ENCODE assay signal across 8 mouse cellular contexts in genomic region chr11:119919897-119920296, GRCm38 (mm10). TPM values are rescaled to one million over a fixed set of nuclear protein-coding genes. Genes with fewer than 3 reads are reported as not detected.
DNase-seq lines count a peak whose midpoint lies in the region; ATAC-seq and TF ChIP-seq lines count a peak whose summit lies in the region.

No protein-coding gene starts in this region.

- H3K4me3 ChIP-seq in forebrain, embryonic 14.5 days (ENCODE audit: low read depth, low read length) = no peak overlapping the region
- H3K4me3 ChIP-seq in forebrain, embryonic 12.5 days (replicated peaks) = no peak overlapping the region
- H3K4me3 ChIP-seq in spleen, adult 2 months (ENCODE audit: extremely low read depth, insufficient read depth, insufficient read length) = no peak overlapping the region

- ATAC-seq in forebrain, embryonic 14.5 days = 0 out of 2 replicates have a peak, but pooled peaks have one; percentile 32
- ATAC-seq in forebrain, embryonic 12.5 days (ENCODE audit: low FRiP score) = no peak
- peak; percentile 66 for ATAC-seq in common myeloid progenitor, adult 5-6 weeks (replicated peaks; ENCODE audit: low read depth, poor library complexity, severe bottlenecking)
- peak; percentile 60 to 63 for ATAC-seq in hematopoietic stem cell, adult 5-6 weeks (replicated peaks in 1 of 2; ENCODE audit: insufficient read depth in 1 of 2, low FRiP score in 2 of 2, low TSS enrichment in 1 of 2, low read depth in 1 of 2, poor library complexity in 2 of 2, severe bottlenecking in 2 of 2)

- no peaks in the 10 kb centered on the region; the same call in 1 of the 2 replicates for H3K4me1 ChIP-seq in forebrain, embryonic 14.5 days (ENCODE audit: control insufficient read depth, insufficient read depth, low read length)
- H3K4me1 ChIP-seq in forebrain, embryonic 12.5 days = peaks cover 12% of the 10 kb centered on the region
- H3K4me1 ChIP-seq in spleen, adult 2 months (ENCODE audit: control insufficient read depth, insufficient read depth, insufficient read length) = peaks cover 4% of the 10 kb centered on the region; the same call in 1 of the 2 replicates

- H3K36me3 ChIP-seq in forebrain, embryonic 14.5 days (ENCODE audit: control insufficient read depth, insufficient read depth, low read length) = peaks cover 47% of the 10 kb centered on the region
- H3K36me3 ChIP-seq in forebrain, embryonic 12.5 days (replicated peaks) = peaks cover 48% of the 10 kb centered on the region
- peaks cover 26% of the 10 kb centered on the region for H3K36me3 ChIP-seq in spleen, adult 2 months (ENCODE audit: control insufficient read depth, insufficient read depth, low read length)

- peak; percentile 49 for DNase-seq in forebrain, embryonic 14.5 days (ENCODE audit: low spot score)
- peak; percentile 67 for DNase-seq in urinary bladder, postnatal 14 days (ENCODE audit: low spot score)
- no peak for DNase-seq in urinary bladder, postnatal 10 days (ENCODE audit: low spot score)
- peak; percentile 56 to 70 for DNase-seq in lung, adult 18-20 months
- DNase-seq in spleen, adult 2 months (ENCODE audit: low read depth in 1 of 2, low spot score in 2 of 2) = peak in 1 of 2 experiments; percentile 61

- TF ChIP-seq CTCF in spleen, adult 2 months (IDR thresholded peaks at IDR 0.05; ENCODE audit: extremely low read depth, insufficient read depth, insufficient read length, insufficient replicate concordance) = peak; percentile 66; the same call in 1 of the 2 replicates

- no peaks in the 10 kb centered on the region for H3K9me3 ChIP-seq in forebrain, embryonic 14.5 days (replicated peaks; ENCODE audit: control insufficient read depth, low read length)
- H3K9me3 ChIP-seq in forebrain, embryonic 12.5 days = no peaks in the 10 kb centered on the region

- WGBS in forebrain, embryonic 14.5 days = 61% methylated on average over 8 of the region's 8 CpGs
- 69% methylated on average over 8 of the region's 8 CpGs for WGBS in forebrain, embryonic 12.5 days
- 71% methylated on average over 8 of the region's 8 CpGs for WGBS in spleen, adult 2 months

- no peak for TF ChIP-seq POLR2A in spleen, adult 2 months (IDR thresholded peaks at IDR 0.05; ENCODE audit: low read depth, low read length)

- no peak overlapping the region for H3K4me2 ChIP-seq in forebrain, embryonic 14.5 days (ENCODE audit: low read length)
- H3K4me2 ChIP-seq in forebrain, embryonic 12.5 days = no peak overlapping the region

- no peak overlapping the region for H3K27ac ChIP-seq in forebrain, embryonic 14.5 days (ENCODE audit: low read depth, low read length)
- no peak overlapping the region for H3K27ac ChIP-seq in forebrain, embryonic 12.5 days
- no peak overlapping the region for H3K27ac ChIP-seq in spleen, adult 2 months (ENCODE audit: insufficient read depth, low read length)

- no peaks in the 10 kb centered on the region for H3K27me3 ChIP-seq in forebrain, embryonic 14.5 days (replicated peaks; ENCODE audit: control insufficient read depth, insufficient read depth, low read length)
- H3K27me3 ChIP-seq in forebrain, embryonic 12.5 days = no peaks in the 10 kb centered on the region
- H3K27me3 ChIP-seq in spleen, adult 2 months (ENCODE audit: control insufficient read depth, insufficient read depth, low read length) = no peaks in the 10 kb centered on the region

- H3K9ac ChIP-seq in forebrain, embryonic 14.5 days (ENCODE audit: low read length) = no peak overlapping the region
- no peak overlapping the region for H3K9ac ChIP-seq in forebrain, embryonic 12.5 days

RNA-seq across cellular contexts. Expression of gene Chmp6, which starts 6.7 kb away (rescaled TPM):
- 90.0 and 92.7 TPM in 2 replicates for polyA plus RNA-seq in forebrain, embryonic 14.5 days (2014; fragmentation: Nextera tagmentation; extraction: Ambion mirVana)
- polyA plus RNA-seq in forebrain, embryonic 12.5 days (2016; fragmentation: Nextera tagmentation; extraction: Ambion mirVana) = 100 TPM in 2 replicates
- total RNA-seq in common myeloid progenitor, adult 5-6 weeks (2017) = 26.9 and 37.8 TPM in 2 replicates
- total RNA-seq in hematopoietic stem cell, adult 5-6 weeks (2017) = 47.7 and 67.0 TPM in 2 replicates
- polyA plus RNA-seq in spleen, adult 2 months (2012; rRNA removed) = 31.2 and 36.6 TPM in 2 replicates

RNA-seq across cellular contexts. Expression of gene Baiap2, which starts 22.7 kb away (rescaled TPM):
- polyA plus RNA-seq in forebrain, embryonic 14.5 days (2014; fragmentation: Nextera tagmentation; extraction: Ambion mirVana) = 18.7 and 25.2 TPM in 2 replicates
- polyA plus RNA-seq in forebrain, embryonic 12.5 days (2016; fragmentation: Nextera tagmentation; extraction: Ambion mirVana) = 11.2 and 12.0 TPM in 2 replicates
- 6.0 and 6.3 TPM in 2 replicates for total RNA-seq in common myeloid progenitor, adult 5-6 weeks (2017)
- total RNA-seq in hematopoietic stem cell, adult 5-6 weeks (2017) = 10.6 and 19.9 TPM in 2 replicates
- polyA plus RNA-seq in spleen, adult 2 months (2012; rRNA removed) = 17.3 and 22.9 TPM in 2 replicates
